Mouse (Mus musculus): ENCODE results near the gene Ap5b1. TPM values are rescaled to one million over a fixed set of nuclear protein-coding genes. Genes with fewer than 3 reads are reported as not detected.

Ap5b1 gene
- polyA plus RNA-seq (2015; fragmentation: Nextera tagmentation; extraction: Ambion mirVana) = 2.9 and 3.5 TPM in 2 replicates

DNA sequence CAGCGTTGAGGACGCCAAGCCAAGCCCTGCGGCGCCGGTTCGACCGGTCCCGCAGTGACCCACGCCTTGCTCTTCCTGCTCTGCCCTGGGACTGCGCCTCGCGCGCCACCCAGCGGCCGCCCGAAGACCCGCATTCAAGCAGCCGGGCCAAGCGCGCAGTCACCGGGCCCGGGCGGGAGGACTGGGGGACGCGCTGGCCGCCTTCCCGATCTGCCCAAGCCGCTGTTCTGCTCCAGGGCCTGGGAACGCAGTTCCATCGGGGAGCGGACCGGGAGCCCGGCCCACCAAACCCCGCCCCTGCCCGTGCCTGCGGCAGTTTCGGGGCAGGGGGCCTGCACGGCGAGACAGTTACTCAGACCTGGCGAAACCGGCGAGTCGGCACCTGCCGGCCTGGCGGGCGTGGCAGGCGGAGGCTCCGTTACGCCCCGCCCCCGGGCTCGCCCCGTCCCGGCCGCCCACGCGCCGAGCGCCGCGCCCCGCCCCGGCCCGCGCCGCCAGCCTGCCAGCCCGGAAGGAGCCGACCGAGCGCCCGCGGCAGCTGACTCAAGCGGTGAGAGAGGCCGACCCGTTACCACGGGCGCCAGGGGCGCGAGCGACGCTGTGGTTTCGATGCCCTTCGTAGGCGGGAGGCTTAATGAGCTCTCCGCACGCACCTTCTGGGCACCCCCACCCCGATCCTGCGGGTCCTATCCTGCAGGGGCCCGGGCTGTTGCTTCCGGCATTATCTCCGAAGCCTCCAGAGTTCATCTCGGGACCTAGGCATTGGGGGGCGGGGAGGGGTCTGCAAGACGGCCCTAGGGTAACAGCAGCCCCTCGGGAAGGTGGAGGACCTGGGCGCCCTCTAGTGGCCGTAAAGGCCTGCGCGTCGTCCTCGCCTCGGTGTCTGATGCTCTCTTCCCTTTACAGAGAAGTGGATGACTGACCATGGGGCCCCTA, at the start of gene Ap5b1:
Gene Ap5b1, plus strand, starts transcription at position 492 of the 936 bp plus-strand sequence.
- peak within 1 kb of the TSS; percentile 80 for H3K9ac ChIP-seq
- H3K4me2 ChIP-seq = peak within 1 kb of the TSS; percentile 91
- under 1% methylated on average over 101 of the region's 102 CpGs for WGBS
- peak within 1 kb of the TSS; percentile 75 for H3K4me3 ChIP-seq
- H3K27ac ChIP-seq (replicated peaks) = peak within 1 kb of the TSS; percentile 88
- H3K4me1 ChIP-seq (replicated peaks) = peaks cover 21% of the 10 kb centered on the region
- peaks cover 49% of the 10 kb centered on the region for H3K27me3 ChIP-seq
- ATAC-seq (ENCODE audit: low read depth) = peak; percentile 92
- H3K9me3 ChIP-seq = no peaks in the 10 kb centered on the region
- H3K36me3 ChIP-seq = peaks cover 20% of the 10 kb centered on the region

GRCm38 (mm10) chr19:5518721-5519120, 49.1 kb upstream of the Ap5b1 start:
- ATAC-seq (ENCODE audit: low read depth) = no peak
- no peak overlapping the region for H3K27ac ChIP-seq (replicated peaks)
- no peaks in the 10 kb centered on the region for H3K9me3 ChIP-seq
- no peaks in the 10 kb centered on the region for H3K36me3 ChIP-seq
- no peaks in the 10 kb centered on the region for H3K27me3 ChIP-seq
- no peak overlapping the region for H3K4me3 ChIP-seq
- 87% methylated on average over 3 of the region's 3 CpGs for WGBS
- H3K4me2 ChIP-seq = no peak overlapping the region
- no peak overlapping the region for H3K9ac ChIP-seq
- H3K4me1 ChIP-seq (replicated peaks) = no peaks in the 10 kb centered on the region

- Histone ChIP-seq H3K9me3 (no peaks in the 10 kb centered on the region), H3K4me3 (no peak overlapping the region), H3K27me3 (no peaks in the 10 kb centered on the region; the same call in 1 of the 2 replicates), H3K36me3 (no peaks in the 10 kb centered on the region), H3K4me1 (replicated peaks) (peaks cover 14% of the 10 kb centered on the region), H3K9ac (no peak overlapping the region), H3K4me2 (no peak overlapping the region), H3K27ac (replicated peaks) (no peak overlapping the region)
- no peak for ATAC-seq (ENCODE audit: low read depth)
- WGBS = 75% methylated on average over 5 of the region's 5 CpGs
Measured at GRCm38 (mm10) chr19:5525204-5525603, 42.6 kb upstream of the Ap5b1 start.

GRCm38 (mm10) chr19:5529325-5530137, 38.3 kb upstream of the Ap5b1 start:
- peak overlapping the region; percentile 38 for H3K4me2 ChIP-seq
- peaks cover 20% of the 10 kb centered on the region for H3K27me3 ChIP-seq
- H3K4me3 ChIP-seq = no peak overlapping the region; the same call in 1 of the 2 replicates
- no peaks in the 10 kb centered on the region for H3K36me3 ChIP-seq
- H3K9ac ChIP-seq = no peak overlapping the region
- H3K9me3 ChIP-seq = no peaks in the 10 kb centered on the region
- peaks cover 18% of the 10 kb centered on the region for H3K4me1 ChIP-seq (replicated peaks)
- 16% methylated on average over 20 of the region's 20 CpGs for WGBS
- no peak overlapping the region for H3K27ac ChIP-seq (replicated peaks)
- peak; percentile 93 for ATAC-seq (ENCODE audit: low read depth)

DNA sequence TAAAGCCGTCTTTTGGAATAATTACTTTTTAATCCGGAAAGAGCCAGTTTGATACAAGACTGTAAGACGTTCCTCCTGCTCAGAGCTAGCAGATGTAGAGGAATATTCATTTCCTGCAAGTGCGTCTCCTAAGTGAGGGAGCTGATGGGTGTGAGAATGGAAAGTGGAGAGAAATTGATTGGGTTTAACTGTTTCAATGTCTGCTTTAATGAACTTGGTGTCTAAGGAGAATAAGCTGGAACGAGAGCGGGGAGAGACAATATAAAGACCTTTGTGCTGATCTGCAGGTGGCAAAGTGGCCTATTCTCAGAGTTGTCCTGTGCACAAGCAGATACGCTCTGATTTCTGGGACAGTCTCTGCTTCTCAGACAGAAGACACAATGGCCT, 37.7 kb upstream of the Ap5b1 start:
- Histone ChIP-seq H3K4me1 (replicated peaks) (peaks cover 18% of the 10 kb centered on the region), H3K9me3 (no peaks in the 10 kb centered on the region), H3K4me3 (no peak overlapping the region), H3K27ac (replicated peaks) (no peak overlapping the region), H3K9ac (no peak overlapping the region), H3K36me3 (no peaks in the 10 kb centered on the region), H3K4me2 (no peak overlapping the region), H3K27me3 (peaks cover 21% of the 10 kb centered on the region)
- WGBS = 26% methylated on average over 7 of the region's 7 CpGs
- no peak for ATAC-seq (ENCODE audit: low read depth)

DNA sequence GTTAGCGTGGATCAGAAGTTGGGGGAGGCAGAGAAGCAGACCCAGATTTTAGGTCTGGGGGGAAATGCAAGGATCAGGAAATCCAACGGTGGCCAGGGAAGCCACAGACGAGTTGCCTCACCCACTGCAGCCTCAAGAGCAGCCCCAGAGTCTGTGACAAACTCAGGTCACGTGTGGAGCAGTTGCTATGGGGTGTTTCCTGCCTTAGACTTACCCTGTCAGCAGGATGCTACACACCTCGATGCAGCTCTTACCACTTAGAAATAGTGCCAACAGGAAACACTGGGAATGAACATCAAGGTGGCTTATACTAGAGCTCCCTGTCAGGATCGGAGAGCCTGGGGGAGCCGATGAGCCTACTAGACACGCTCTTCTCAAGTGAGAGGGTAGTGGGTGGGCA, 35.3 kb upstream of the Ap5b1 start:
- H3K27ac ChIP-seq (replicated peaks) = no peak overlapping the region
- H3K9me3 ChIP-seq = no peaks in the 10 kb centered on the region
- peaks cover 18% of the 10 kb centered on the region for H3K4me1 ChIP-seq (replicated peaks)
- ATAC-seq (ENCODE audit: low read depth) = no peak
- H3K9ac ChIP-seq = no peak overlapping the region
- H3K27me3 ChIP-seq = peaks cover 34% of the 10 kb centered on the region
- H3K4me3 ChIP-seq = no peak overlapping the region
- WGBS = 76% methylated on average over 8 of the region's 8 CpGs
- no peak overlapping the region for H3K4me2 ChIP-seq
- no peaks in the 10 kb centered on the region for H3K36me3 ChIP-seq

DNA sequence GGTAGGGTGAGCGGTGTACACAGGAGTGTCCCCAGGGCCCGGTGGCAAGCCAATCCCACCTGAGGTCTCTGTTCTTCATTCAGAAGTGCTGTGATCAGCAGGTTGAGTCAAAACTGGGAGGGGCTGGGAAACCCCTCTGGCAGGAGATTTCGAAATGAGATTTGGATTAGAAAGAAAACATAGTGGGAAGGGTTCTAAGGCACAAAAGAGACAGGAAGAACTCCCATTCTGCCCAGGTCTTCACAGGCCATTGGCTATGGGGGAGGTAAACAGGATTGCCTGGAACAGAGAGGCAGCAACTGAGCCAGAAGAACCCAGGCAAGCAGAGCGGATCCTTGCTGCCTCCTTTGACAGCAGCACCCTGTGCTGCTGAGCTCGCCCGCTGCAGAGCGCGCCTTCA, 29.0 kb upstream of the Ap5b1 start:
- no peak overlapping the region for H3K27ac ChIP-seq (replicated peaks)
- H3K9me3 ChIP-seq = no peaks in the 10 kb centered on the region
- 78% methylated on average over 8 of the region's 8 CpGs for WGBS
- no peak overlapping the region for H3K4me3 ChIP-seq
- no peak overlapping the region for H3K9ac ChIP-seq
- ATAC-seq (ENCODE audit: low read depth) = no peak
- peaks cover 19% of the 10 kb centered on the region; the same call in 1 of the 2 replicates for H3K27me3 ChIP-seq
- no peak overlapping the region for H3K4me2 ChIP-seq
- no peaks in the 10 kb centered on the region for H3K4me1 ChIP-seq (replicated peaks)
- no peaks in the 10 kb centered on the region for H3K36me3 ChIP-seq

DNA sequence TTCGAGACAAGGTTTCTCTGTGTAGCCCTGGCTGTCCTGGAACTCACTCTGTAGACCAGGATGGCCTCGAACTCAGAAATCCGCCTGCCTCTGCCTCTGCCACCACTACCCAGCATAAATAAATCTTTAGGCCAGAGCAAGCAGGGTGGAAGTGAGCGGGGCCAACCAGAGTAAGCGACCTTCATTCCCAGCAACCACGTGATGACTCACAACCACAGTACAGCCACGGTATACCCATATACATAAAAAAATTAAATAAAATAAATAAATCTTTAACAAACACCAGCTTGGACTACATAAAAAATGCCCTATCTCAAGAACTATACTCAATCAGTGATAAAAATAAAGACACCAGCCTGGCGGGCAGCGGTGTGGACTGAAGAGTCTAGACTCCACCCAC, 24.5 kb upstream of the Ap5b1 start:
- Histone ChIP-seq H3K4me2 (no peak overlapping the region), H3K27me3 (peaks cover 5% of the 10 kb centered on the region; the same call in 1 of the 2 replicates), H3K9me3 (no peaks in the 10 kb centered on the region), H3K4me1 (replicated peaks) (no peaks in the 10 kb centered on the region), H3K36me3 (no peaks in the 10 kb centered on the region), H3K9ac (no peak overlapping the region), H3K4me3 (no peak overlapping the region), H3K27ac (replicated peaks) (no peak overlapping the region)
- ATAC-seq (ENCODE audit: low read depth) = no peak
- 86% methylated on average over 9 of the region's 9 CpGs for WGBS

- H3K4me3 ChIP-seq = no peak overlapping the region
- 63% methylated on average over 11 of the region's 11 CpGs for WGBS
- 0 out of 2 replicates have a peak, but pooled peaks cover under 1% of the 10 kb centered on the region for H3K27me3 ChIP-seq
- no peak overlapping the region for H3K9ac ChIP-seq
- no peaks in the 10 kb centered on the region for H3K36me3 ChIP-seq
- no peaks in the 10 kb centered on the region for H3K4me1 ChIP-seq (replicated peaks)
- ATAC-seq (ENCODE audit: low read depth) = no peak
- H3K9me3 ChIP-seq = no peaks in the 10 kb centered on the region
- no peak overlapping the region for H3K27ac ChIP-seq (replicated peaks)
- no peak overlapping the region for H3K4me2 ChIP-seq
Measured at GRCm38 (mm10) chr19:5544031-5544430, 23.8 kb upstream of the Ap5b1 start.

- ATAC-seq (ENCODE audit: low read depth) = no peak
- Histone ChIP-seq H3K4me1 (replicated peaks) (no peaks in the 10 kb centered on the region), H3K9ac (no peak overlapping the region), H3K4me3 (no peak overlapping the region), H3K4me2 (no peak overlapping the region), H3K27ac (replicated peaks) (no peak overlapping the region), H3K9me3 (no peaks in the 10 kb centered on the region), H3K27me3 (no peaks in the 10 kb centered on the region), H3K36me3 (no peaks in the 10 kb centered on the region)
- WGBS = 81% methylated on average over 4 of the region's 4 CpGs
Measured at GRCm38 (mm10) chr19:5547471-5548056, 20.3 kb upstream of the Ap5b1 start.

DNA sequence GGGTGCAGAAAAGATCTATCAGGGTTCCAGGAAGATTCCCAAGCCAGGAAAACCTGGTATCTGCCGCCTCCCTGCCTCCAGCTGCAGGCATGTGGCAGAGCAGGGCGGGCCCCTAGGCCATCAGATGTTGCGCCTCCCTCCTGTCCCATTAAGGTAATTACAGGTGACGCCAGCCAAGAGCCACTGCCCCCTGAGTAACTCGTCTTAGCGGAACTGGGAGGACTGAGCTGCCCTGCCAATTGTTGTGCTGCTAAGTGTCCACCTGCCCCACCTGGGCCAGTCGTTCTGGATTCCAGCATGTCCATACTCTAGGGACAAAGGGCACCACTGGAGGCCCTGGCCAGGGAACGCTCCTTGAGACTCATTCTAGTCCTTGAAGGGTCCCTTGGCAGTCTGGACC, 14.0 kb upstream of the Ap5b1 start:
- WGBS = 59% methylated on average over 8 of the region's 8 CpGs
- H3K4me1 ChIP-seq (replicated peaks) = no peaks in the 10 kb centered on the region
- H3K27me3 ChIP-seq = peaks cover 55% of the 10 kb centered on the region
- H3K9me3 ChIP-seq = no peaks in the 10 kb centered on the region
- H3K27ac ChIP-seq (replicated peaks) = no peak overlapping the region
- H3K9ac ChIP-seq = no peak overlapping the region
- ATAC-seq (ENCODE audit: low read depth) = no peak
- no peak overlapping the region for H3K4me3 ChIP-seq
- no peaks in the 10 kb centered on the region for H3K36me3 ChIP-seq
- H3K4me2 ChIP-seq = no peak overlapping the region

DNA sequence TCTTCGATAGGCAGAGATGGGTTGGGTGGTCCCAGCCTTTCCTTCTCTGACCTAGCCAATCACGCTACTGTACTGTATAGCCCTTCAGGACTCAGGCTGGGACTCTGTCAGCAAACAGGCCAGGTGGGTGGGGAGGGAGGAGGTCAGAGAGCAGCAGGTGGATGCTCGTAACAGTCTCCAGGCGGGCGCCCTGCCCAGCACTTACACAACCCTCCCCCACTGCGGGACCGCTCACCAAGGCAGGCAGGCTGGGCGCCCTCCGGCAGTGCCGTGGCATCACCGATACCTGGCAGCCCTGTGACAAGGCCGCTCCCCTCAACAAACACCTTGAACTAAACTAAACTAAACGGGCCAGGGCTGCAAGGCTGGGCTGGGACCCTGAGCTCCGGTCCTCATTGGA, 13.6 kb upstream of the Ap5b1 start:
- Histone ChIP-seq H3K4me2 (no peak overlapping the region), H3K27ac (replicated peaks) (no peak overlapping the region), H3K4me3 (no peak overlapping the region), H3K36me3 (no peaks in the 10 kb centered on the region), H3K27me3 (peaks cover 59% of the 10 kb centered on the region), H3K9ac (no peak overlapping the region), H3K9me3 (no peaks in the 10 kb centered on the region), H3K4me1 (replicated peaks) (peaks cover 2% of the 10 kb centered on the region; the same call in 1 of the 2 replicates)
- ATAC-seq (ENCODE audit: low read depth) = no peak
- 75% methylated on average over 14 of the region's 14 CpGs for WGBS

All from neural tube, embryonic 13.5 days (tissue).